Mouse (Mus musculus) kidney, postnatal 25 days (tissue): ENCODE data around the gene Elac2.

Experiments
- DNase-seq, 2 experiments: peaks; one replicate each; pipeline ENCODE4 v3.0.0; 2021; ENCODE audit warnings: mixed read lengths in 2 of 2

Gene Elac2

DNA sequence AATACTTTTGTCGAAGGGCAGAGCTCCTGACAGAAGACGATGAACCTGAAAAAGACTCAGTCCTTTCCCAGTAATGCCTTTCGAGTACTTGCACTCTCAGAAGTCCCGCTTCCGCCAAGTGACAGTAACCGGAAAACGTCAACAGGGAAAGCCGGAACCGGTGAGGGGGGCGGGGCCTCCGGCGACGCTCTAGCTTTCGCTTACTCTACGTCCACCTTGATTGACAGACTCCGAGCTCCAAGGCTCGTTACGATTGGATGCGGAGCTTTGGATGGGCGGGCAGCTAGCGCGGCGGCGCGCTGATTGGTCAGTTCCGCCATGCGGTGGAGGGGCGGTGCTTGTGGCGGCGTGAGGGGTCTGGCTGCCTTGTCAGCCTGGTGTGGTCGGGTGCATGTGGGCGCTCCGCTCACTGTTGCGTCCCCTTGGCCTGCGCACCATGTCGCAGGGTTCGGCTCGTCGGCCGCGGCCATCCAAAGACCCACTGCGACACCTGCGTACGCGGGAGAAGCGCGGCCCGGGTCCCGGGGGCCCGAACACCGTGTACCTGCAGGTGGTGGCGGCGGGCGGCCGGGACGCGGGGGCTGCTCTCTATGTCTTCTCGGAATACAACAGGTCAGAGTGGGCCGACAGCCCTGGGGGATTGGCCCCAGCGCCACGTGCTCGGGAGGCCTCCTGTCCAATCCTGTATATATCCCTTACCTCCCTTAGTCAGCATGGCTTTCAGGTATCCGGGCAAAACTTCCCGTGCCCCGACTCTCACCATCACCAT, at the start of gene Elac2:
Elac2 (plus strand) TSS at position 319 of the 769 bp plus-strand sequence.
- DNase-seq: peak; percentile 97 to 98

DNA sequence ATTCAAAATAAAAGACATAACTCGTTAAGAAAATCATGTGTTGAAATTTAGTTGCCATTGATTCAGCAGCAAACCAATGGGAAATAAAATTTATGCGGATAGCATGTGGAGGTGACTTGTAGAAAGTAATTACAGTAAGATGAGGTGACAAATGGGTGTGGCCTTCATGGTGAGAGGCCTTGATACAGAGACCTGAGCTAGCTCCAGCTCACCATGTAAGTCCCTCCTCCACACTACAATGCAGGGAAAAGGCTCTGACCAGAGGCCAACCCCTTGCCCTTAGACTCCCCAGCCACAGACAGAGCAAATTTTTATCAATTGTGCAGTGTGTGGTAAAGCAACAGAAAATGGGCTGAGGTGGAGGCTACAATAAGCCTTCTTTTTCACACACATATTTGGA, 49.7 kb upstream of the Elac2 start:
- no peak for DNase-seq

- DNase-seq: no peak
Observed at GRCm38 (mm10) chr11:64931060-64931770, 47.6 kb upstream of the Elac2 start.

DNA sequence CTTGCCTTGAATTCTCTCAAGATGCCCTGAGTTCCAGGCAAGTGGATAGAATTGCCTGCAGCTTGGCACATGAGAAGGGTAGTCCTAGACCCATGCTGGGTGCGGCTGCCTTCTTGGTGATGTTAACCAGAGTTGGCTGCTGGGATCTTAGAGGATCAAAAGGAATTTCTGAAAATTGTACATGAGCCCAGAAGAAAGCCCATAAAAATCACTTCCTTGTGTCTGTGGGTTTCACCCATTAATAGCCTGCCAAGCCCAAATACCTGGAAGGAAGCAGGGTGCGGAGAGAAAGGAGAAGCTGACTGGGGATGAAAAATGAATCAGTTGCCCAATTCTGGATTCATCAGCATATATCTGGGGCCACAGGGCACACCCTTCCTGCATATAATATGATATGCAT, 41.6 kb upstream of the Elac2 start:
- no peak for DNase-seq

GRCm38 (mm10) chr11:64941193-64941592, 37.6 kb upstream of the Elac2 start:
- DNase-seq: no peak

DNA sequence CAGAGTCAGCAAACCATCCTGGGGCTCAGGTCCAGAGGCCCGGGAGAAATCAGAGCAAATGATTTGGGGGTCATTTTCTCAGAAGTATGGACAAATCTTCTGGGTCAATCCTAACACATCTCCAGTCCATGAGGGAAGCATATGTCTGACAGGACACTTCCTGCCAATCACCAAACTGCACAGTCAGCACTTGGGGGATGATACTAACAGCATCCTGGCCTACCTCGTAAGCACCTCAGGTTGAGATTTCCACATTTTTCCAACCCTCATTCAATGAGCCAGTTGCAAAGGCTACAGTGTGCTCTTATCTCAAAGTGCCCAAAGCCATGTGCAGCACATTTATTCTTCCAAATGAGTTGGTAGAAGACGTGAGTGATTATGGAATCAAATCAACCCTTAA, 29.1 kb upstream of the Elac2 start:
- no peak for DNase-seq

- DNase-seq: no peak
Observed at GRCm38 (mm10) chr11:64956962-64957729, 21.7 kb upstream of the Elac2 start.

DNA sequence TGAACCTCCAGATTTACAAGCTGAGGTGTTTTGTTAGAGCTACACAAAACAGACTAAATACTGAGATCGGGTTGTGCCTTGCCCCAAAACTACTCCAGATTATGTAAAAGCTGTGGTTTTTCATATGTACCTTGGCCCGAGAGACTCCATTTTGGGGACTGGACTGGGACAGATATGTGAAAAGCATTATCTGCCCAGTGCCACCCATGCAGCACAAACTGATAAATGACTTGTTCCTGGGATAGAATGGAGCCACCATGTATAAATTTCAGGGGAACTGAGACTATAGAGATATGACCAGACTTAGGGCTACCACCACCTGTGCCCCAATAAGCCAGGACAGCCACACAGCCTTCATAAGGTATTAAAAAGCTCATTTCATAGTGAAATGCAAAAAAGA, 16.2 kb upstream of the Elac2 start:
- no peak for DNase-seq

- DNase-seq: peak; percentile 58 to 71
Observed at GRCm38 (mm10) chr11:64968507-64968906, 10.3 kb upstream of the Elac2 start.

GRCm38 (mm10) chr11:64968939-64969342, 9.9 kb upstream of the Elac2 start:
- no peak for DNase-seq

GRCm38 (mm10) chr11:64971471-64971988, 7.3 kb upstream of the Elac2 start:
- no peak for DNase-seq

DNA sequence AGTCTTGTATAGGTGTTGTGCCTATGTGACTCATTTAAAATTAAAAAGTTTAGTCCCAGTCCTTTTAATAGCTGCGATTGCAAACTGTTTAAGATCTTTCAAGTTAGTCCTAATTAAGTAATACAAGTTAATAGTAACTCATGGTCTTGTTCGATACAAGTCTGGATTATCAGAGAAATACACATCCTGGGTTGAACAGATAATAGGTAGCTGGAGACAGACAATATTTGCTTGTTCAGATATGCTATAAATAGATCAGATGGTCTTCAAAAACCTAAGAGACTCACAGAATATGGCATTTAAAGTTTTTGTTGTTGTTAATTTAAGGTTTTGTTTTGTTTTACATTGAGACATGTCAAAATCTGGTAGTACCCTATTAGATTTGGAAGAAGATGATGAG, 6.4 kb upstream of the Elac2 start:
- DNase-seq: no peak

GRCm38 (mm10) chr11:64979489-64979845, 629 bp downstream of the Elac2 start:
- DNase-seq: no peak

DNA sequence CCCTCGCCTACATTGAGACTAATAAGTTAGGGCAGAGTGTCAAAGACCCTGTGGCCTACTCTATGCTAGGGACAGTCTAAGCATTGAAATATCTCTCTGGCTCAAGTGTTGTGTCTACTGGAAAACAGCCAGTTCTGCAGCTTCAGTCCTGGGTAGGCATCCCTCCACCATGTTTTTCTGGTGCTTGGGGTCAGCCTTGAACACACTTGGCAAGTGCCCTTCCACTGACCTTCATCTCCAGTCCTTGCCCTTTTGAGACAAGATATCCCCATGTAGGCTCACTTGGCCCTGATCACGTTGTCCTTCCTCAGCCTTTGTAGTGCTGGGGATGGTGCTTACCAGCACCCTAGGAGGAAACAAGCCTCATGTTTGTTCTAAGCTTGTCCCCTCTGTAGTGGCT, 9.7 kb downstream of the Elac2 start:
- no peak for DNase-seq

DNA sequence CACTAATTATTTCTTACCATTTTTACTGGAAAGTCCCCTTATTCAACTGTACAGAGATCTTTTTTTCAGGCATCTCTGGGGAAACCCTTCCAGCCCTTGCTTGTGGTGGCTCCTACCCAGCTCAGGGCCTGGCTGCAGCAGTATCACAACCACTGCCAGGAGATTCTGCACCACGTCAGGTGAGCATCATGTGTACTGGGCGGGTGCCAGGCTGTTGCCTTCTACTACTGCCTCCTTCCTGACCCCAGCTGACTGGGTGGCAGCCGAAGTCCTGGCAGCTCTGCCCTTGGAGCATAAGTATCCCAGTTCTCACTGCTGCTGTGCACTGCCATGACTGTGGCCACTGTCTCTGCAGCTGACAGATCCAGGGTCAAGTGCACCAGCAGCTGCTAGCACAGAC, 19.6 kb downstream of the Elac2 start:
- DNase-seq: peak; percentile 83 to 87

DNA sequence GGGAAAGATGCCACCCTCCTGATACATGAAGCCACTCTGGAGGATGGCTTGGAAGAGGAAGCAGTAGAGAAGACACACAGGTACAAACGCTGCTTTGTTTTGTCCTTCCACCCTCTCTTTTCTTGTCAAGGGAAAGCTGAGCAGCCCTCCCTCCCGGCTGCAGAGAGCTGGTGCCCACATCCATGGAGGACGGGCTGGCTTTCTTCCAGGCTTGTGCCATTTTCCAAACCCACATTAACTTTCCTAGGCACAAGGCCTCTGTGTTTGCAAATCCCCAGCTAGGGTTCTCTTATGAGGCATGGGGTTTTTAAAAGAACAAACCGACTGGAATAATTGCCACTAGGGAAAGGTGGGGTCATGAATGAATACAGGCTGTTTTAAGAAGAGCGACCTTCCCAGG, 20.8 kb downstream of the Elac2 start:
- DNase-seq: no peak

DNA sequence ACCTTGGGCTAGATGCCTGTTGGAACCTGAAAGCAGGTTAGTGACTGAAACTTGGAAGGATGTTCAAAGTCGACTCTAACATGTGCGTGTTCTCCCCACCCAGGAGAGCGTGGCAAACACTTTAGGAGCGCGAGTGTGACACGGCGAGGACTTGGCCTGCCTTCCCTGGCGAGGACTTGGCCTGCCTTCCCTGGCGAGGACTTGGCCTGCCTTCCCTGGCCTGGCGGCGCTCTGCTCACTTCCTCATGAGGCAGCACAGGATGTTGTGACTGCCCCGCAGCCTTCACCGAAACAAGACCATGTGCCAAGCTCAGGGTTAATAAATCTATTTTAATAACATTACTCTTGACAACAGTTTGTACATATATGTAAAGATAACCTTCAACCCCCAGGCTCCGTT, 22.9 kb downstream of the Elac2 start:
- no peak for DNase-seq

- DNase-seq: no peak
Observed at GRCm38 (mm10) chr11:65003611-65004010, 24.8 kb downstream of the Elac2 start.

GRCm38 (mm10) chr11:65004836-65005235, 26.0 kb downstream of the Elac2 start:
- DNase-seq: no peak

DNA sequence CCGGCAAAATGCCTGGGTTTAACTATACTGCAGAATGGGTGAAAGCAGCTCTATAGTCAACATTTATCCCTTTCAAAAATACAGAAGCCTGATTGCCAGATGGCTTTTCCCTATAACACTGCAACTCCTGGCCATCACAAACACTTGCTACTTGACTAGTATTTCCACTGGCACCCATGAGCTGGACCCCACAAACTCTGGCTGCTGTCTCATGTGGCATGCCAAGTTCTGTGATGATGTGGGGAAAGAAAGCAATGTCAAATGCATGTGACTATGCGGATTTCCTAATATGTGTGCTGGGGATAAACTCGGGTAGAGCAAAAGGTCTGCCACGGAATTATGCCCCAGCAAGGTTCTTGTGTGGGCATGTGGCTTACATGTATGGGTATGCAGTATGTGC, 27.2 kb downstream of the Elac2 start:
- DNase-seq: no peak

DNA sequence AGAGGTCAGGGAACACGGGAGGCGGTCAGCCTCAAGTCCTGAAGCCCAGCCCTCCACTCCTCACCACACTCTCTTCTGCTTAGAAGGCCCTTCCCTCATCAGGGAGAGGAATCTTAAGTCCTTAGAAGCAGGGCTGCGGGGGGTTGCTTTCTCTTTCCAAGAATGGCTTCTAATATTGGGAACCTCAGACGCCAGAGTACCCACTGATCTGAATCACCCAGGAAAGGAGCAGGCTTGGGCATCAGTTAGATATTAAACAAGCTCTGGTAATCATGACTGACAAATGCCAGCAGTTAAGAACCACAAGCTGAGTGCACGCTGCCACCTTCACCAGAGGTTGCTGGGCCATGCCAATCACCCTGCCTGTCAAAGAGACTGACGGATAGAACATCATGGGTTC, 35.1 kb downstream of the Elac2 start:
- DNase-seq: peak; percentile 25 to 62

DNA sequence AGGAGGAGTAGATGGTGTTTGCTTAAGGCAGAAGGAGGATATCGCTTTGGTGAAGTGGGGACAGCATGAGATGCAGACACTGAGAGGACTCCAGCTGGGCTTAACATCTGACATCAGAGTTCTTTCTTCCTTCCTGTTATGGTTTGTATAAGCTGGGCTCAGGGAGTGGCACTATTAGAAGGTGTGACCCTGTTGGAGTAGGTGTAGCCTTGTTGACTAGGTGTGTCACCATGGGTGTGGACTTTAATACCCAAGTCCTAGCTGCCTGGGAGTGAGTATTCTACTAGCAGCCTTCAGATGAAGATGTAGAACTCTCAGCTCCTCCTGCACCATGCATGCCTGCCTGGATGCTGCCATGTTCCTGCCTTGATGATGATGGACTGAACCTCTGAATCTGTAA, 37.9 kb downstream of the Elac2 start:
- no peak for DNase-seq

DNA sequence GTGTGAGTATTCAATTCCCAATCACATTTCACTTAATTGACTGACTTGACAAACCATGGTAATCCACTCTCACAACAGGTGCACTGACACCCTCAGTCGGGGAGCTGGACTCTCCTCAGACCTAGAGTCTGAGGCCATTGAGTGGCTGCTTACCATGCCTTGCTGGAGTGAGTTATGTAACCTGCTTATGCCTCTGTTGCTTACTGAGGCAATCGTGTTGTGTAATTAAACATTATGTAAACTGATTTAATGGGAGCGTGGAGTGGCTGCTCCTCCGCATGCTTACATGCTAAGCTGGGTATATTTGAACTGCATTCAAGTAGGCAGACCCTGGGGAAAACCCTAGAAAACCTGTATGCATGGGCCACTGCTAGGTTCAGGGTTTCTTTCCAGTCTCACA, 41.9 kb downstream of the Elac2 start:
- DNase-seq: no peak

GRCm38 (mm10) chr11:65022771-65023170, 43.9 kb downstream of the Elac2 start:
- no peak for DNase-seq
